ENCODE assay signal across 8 mouse cellular contexts in genomic region chr2:35840956-35841816, GRCm38 (mm10).
A peak's percentile ranks its signal among the peaks of the same experiment; 100 is the strongest.
DNase-seq lines count a peak whose midpoint lies in the region; ATAC-seq and TF ChIP-seq lines count a peak whose summit lies in the region.

No protein-coding gene starts in this region.

- H3K9ac ChIP-seq in MEL (ENCODE audit: control insufficient read depth, low read depth, low read length, poor library complexity, severe bottlenecking), result peak overlapping the region; percentile 48
- H3K9ac ChIP-seq in liver, embryonic 14.5 days (replicated peaks), result no peak overlapping the region

- peak; percentile 52 for DNase-seq in adrenal gland, postnatal 10 days
- no peak for DNase-seq in adrenal gland, adult 18-20 months (ENCODE audit: low spot score in 2 of 2)
- DNase-seq in MEL (ENCODE audit: low read depth, low spot score), result peak; percentile 95
- no peak for DNase-seq in liver, embryonic 14.5 days (ENCODE audit: low read depth in 3 of 3, low spot score in 3 of 3)
- peak; percentile 74 to 79 for DNase-seq in spleen, postnatal 36 days (ENCODE audit: low spot score in 2 of 2)
- DNase-seq in testis, postnatal 10 days (ENCODE audit: low spot score), result no peak
- no peak for DNase-seq in left cerebral cortex, postnatal 36 days (ENCODE audit: low spot score in 2 of 2)

- H3K27ac ChIP-seq in MEL (ENCODE audit: control insufficient read depth, low read depth, low read length), result peak overlapping the region; percentile 63
- no peak overlapping the region for H3K27ac ChIP-seq in liver, embryonic 14.5 days

- intact Hi-C loops in left cerebral cortex, postnatal 36 days (cut with DNase I), result no loop called here

- peaks cover 8 to 21% of the 10 kb centered on the region in 2 experiments; a peak in 3 of 4 replicates for H3K4me1 ChIP-seq in MEL (ENCODE audit: control insufficient read depth in 1 of 2, insufficient read depth in 2 of 2, low read length in 2 of 2)
- H3K4me1 ChIP-seq in liver, embryonic 14.5 days (replicated peaks; ENCODE audit: control insufficient read depth in 2 of 2, insufficient read depth in 2 of 2, low read length in 1 of 2), result peaks cover 0 to 3% of the 10 kb centered on the region in 2 experiments; a peak in 1 of 4 replicates

- no peaks in the 10 kb centered on the region for H3K9me3 ChIP-seq in MEL (replicated peaks; ENCODE audit: insufficient read depth, low read length)
- H3K9me3 ChIP-seq in liver, embryonic 14.5 days (ENCODE audit: control insufficient read depth, low read length), result no peaks in the 10 kb centered on the region

- peaks cover 0 to 10% of the 10 kb centered on the region in 2 experiments; a peak in 2 of 4 replicates for H3K36me3 ChIP-seq in MEL (ENCODE audit: control insufficient read depth in 1 of 2, insufficient read depth in 2 of 2, low read length in 2 of 2)
- H3K36me3 ChIP-seq in liver, embryonic 14.5 days (replicated peaks; ENCODE audit: control insufficient read depth, insufficient read depth, low read depth), result no peaks in the 10 kb centered on the region

- no peaks in the 10 kb centered on the region for H3K27me3 ChIP-seq in MEL (ENCODE audit: control insufficient read depth in 1 of 2, insufficient read depth in 2 of 2, low read length in 2 of 2)
- H3K27me3 ChIP-seq in liver, embryonic 14.5 days (ENCODE audit: control insufficient read depth, insufficient read depth, low read length), result no peaks in the 10 kb centered on the region

- no peak for TF ChIP-seq RAD21 in MEL (IDR thresholded peaks at IDR 0.05; ENCODE audit: low read depth, low read length)

- TF ChIP-seq POLR2A in MEL (IDR thresholded peaks at IDR 0.05; ENCODE audit: control insufficient read depth in 1 of 2, insufficient read depth in 1 of 2, low read depth in 1 of 2, low read length in 2 of 2, poor library complexity in 1 of 2), result 0 out of 4 replicates have a peak, but pooled peaks of 1 of the 2 experiments have one; percentile 12

- H3K4me2 ChIP-seq in liver, embryonic 14.5 days (ENCODE audit: low read depth), result 0 out of 2 replicates have a peak overlapping the region, but pooled peaks have one; percentile 1

- TF ChIP-seq EP300 in MEL (IDR thresholded peaks at IDR 0.05; ENCODE audit: low read depth in 1 of 2, low read length in 2 of 2), result peak in 1 of 2 experiments; percentile 48; a peak in 3 of 4 replicates
- TF ChIP-seq EP300 in liver, embryonic 14.5 days (IDR thresholded peaks at IDR 0.05; ENCODE audit: low read depth), result no peak

- TF ChIP-seq CTCF in MEL (IDR thresholded peaks at IDR 0.05 in 2 of 3, conservative IDR thresholded peaks at IDR 0.05 in 1 of 3; ENCODE audit: control insufficient read depth in 1 of 3, insufficient read depth in 1 of 3, low read depth in 2 of 3, low read length in 3 of 3, poor library complexity in 1 of 3, severe bottlenecking in 1 of 3), result no peak
- TF ChIP-seq CTCF in liver, embryonic 14.5 days (IDR thresholded peaks at IDR 0.05; ENCODE audit: low read depth), result no peak

- no peaks in the 10 kb centered on the region for H3K79me2 ChIP-seq in MEL (ENCODE audit: control insufficient read depth, insufficient read depth, low read length, poor library complexity)

- peak overlapping the region; percentile 27 to 41; a peak in 3 of 4 replicates for H3K4me3 ChIP-seq in MEL (ENCODE audit: control insufficient read depth in 1 of 2, insufficient read depth in 1 of 2, low read depth in 2 of 2, low read length in 2 of 2)
- H3K4me3 ChIP-seq in liver, embryonic 14.5 days (ENCODE audit: insufficient read depth in 1 of 2, low read depth in 2 of 2, low read length in 2 of 2), result no peak overlapping the region

- WGBS in liver, embryonic 14.5 days (ENCODE audit: insufficient replicate concordance), result 30% methylated on average over 14 of the region's 14 CpGs

- ATAC-seq in hematopoietic stem cell, adult 5-6 weeks (replicated peaks in 1 of 2; ENCODE audit: insufficient read depth in 1 of 2, low FRiP score in 2 of 2, low TSS enrichment in 1 of 2, low read depth in 1 of 2, poor library complexity in 2 of 2, severe bottlenecking in 2 of 2), result peak; percentile 89 to 90
- ATAC-seq in liver, embryonic 14.5 days (ENCODE audit: insufficient read depth), result no peak

TF ChIP-seq in MEL, 35 proteins besides CTCF, POLR2A, EP300 and RAD21:
- TF ChIP-seq USF2 (IDR thresholded peaks at IDR 0.05; ENCODE audit: borderline replicate concordance in 1 of 2, insufficient read depth in 1 of 2, low read depth in 1 of 2, low read length in 2 of 2) (no peak), JUND (IDR thresholded peaks at IDR 0.05; ENCODE audit: low read depth, low read length) (no peak), SMC3 (IDR thresholded peaks at IDR 0.05; ENCODE audit: low read depth, low read length) (no peak), ZMIZ1 (IDR thresholded peaks at IDR 0.05; ENCODE audit: low read depth, low read length) (no peak), RCOR1 (IDR thresholded peaks at IDR 0.05; ENCODE audit: low read depth, low read length) (no peak), POLR2AphosphoS2 (IDR thresholded peaks at IDR 0.05; ENCODE audit: low read length) (no peak), USF1 (IDR thresholded peaks at IDR 0.05; ENCODE audit: low read depth, low read length) (no peak), SIN3A (IDR thresholded peaks at IDR 0.05; ENCODE audit: low read length) (no peak), MYC (IDR thresholded peaks at IDR 0.05; ENCODE audit: low read depth, low read length) (no peak), MEF2A (IDR thresholded peaks at IDR 0.05; ENCODE audit: extremely low read depth, insufficient replicate concordance, low read depth, low read length, poor library complexity, severe bottlenecking) (no peak), CHD2 (IDR thresholded peaks at IDR 0.05; ENCODE audit: low read length) (no peak), HCFC1 (IDR thresholded peaks at IDR 0.05; ENCODE audit: low read depth, low read length) (peak; percentile 79), E2F4 (IDR thresholded peaks at IDR 0.05; ENCODE audit: borderline replicate concordance, low read depth, low read length) (no peak), GATA1 (IDR thresholded peaks at IDR 0.05; ENCODE audit: low read depth, low read length) (no peak), GABPA (IDR thresholded peaks at IDR 0.05; ENCODE audit: low read depth, low read length) (no peak), ZC3H11A (IDR thresholded peaks at IDR 0.05; ENCODE audit: low read depth, low read length) (no peak), TBP (IDR thresholded peaks at IDR 0.05; ENCODE audit: low read depth, low read length) (0 out of 2 replicates have a peak, but pooled peaks have one; percentile 17), BHLHE40 (IDR thresholded peaks at IDR 0.05; ENCODE audit: borderline replicate concordance, low read depth, low read length) (no peak), CHD1 (IDR thresholded peaks at IDR 0.05; ENCODE audit: low read depth, low read length) (no peak), ZKSCAN1 (IDR thresholded peaks at IDR 0.05; ENCODE audit: low read depth, low read length) (no peak), ETS1 (IDR thresholded peaks at IDR 0.05; ENCODE audit: low read depth, low read length) (peak; percentile 79), MXI1 (IDR thresholded peaks at IDR 0.05; ENCODE audit: low read depth, low read length) (no peak), TCF12 (IDR thresholded peaks at IDR 0.05; ENCODE audit: low read depth, low read length) (no peak; the same call in 1 of the 2 replicates), KAT2A (conservative IDR thresholded peaks at IDR 0.05; ENCODE audit: low read depth, low read length) (no peak; the same call in 1 of the 2 replicates), TAL1 (IDR thresholded peaks at IDR 0.05; ENCODE audit: low read length) (no peak), NRF1 (IDR thresholded peaks at IDR 0.05; ENCODE audit: insufficient read depth, low read depth, low read length, poor library complexity, severe bottlenecking) (0 out of 2 replicates have a peak, but pooled peaks have one; percentile 20), POLR2AphosphoS5 (IDR thresholded peaks at IDR 0.05; ENCODE audit: borderline replicate concordance, low read depth, low read length) (no peak), MYB (IDR thresholded peaks at IDR 0.05; ENCODE audit: low read depth, low read length) (no peak), MAX (IDR thresholded peaks at IDR 0.05; ENCODE audit: low read length) (no peak), NELFE (IDR thresholded peaks at IDR 0.05; ENCODE audit: low read depth, low read length) (no peak), ELF1 (IDR thresholded peaks at IDR 0.05; ENCODE audit: low read depth, low read length) (peak; percentile 84), MAZ (IDR thresholded peaks at IDR 0.05; ENCODE audit: low read depth, low read length) (no peak), UBTF (IDR thresholded peaks at IDR 0.05; ENCODE audit: borderline replicate concordance, insufficient read depth, low read depth, low read length) (no peak), MAFK (IDR thresholded peaks at IDR 0.05; ENCODE audit: borderline replicate concordance, low read depth, low read length) (no peak), ZNF384 (IDR thresholded peaks at IDR 0.05; ENCODE audit: low read depth, low read length) (peak; percentile 46; the same call in 1 of the 2 replicates)

Comparison
In these comparisons a context has a peak if more than half of its experiments do, and no peak if none do; other contexts are left out.
1. DNase-seq: peak in adrenal gland, postnatal 10 days (single experiment), MEL (single experiment) and spleen, postnatal 36 days (2 of 2); none in adrenal gland, adult 18-20 months (0 of 2), liver, embryonic 14.5 days (0 of 3), testis, postnatal 10 days (single experiment) and left cerebral cortex, postnatal 36 days (0 of 2).
2. H3K4me3 ChIP-seq: peak in MEL (2 of 2); none in liver, embryonic 14.5 days (0 of 2).